Mouse (Mus musculus): ENCODE results near the gene Rundc3b. TPM values are rescaled to one million over a fixed set of nuclear protein-coding genes. Genes with fewer than 3 reads are reported as not detected.

Gene Rundc3b
- total RNA-seq (2021), result 10 to 100 TPM; 38.6 to 38.8 TPM
- long read RNA-seq, experiment 1, transcript Rundc3b-201 (10 exons, 3,677 nt), result major isoform, 19 of 33 reads
- long read RNA-seq, experiment 1, partial matches to known transcripts, result 3 of 33 reads
- long read RNA-seq, experiment 1, other reads (novel, unspliced or antisense), result 7 of 33 reads
- long read RNA-seq, experiment 2, transcript Rundc3b-201 (10 exons, 3,677 nt), result major isoform, 23 of 34 reads
- long read RNA-seq, experiment 2, partial matches to known transcripts, result 5 of 34 reads
- long read RNA-seq, experiment 2, other reads (novel, unspliced or antisense), result 4 of 34 reads

DNA sequence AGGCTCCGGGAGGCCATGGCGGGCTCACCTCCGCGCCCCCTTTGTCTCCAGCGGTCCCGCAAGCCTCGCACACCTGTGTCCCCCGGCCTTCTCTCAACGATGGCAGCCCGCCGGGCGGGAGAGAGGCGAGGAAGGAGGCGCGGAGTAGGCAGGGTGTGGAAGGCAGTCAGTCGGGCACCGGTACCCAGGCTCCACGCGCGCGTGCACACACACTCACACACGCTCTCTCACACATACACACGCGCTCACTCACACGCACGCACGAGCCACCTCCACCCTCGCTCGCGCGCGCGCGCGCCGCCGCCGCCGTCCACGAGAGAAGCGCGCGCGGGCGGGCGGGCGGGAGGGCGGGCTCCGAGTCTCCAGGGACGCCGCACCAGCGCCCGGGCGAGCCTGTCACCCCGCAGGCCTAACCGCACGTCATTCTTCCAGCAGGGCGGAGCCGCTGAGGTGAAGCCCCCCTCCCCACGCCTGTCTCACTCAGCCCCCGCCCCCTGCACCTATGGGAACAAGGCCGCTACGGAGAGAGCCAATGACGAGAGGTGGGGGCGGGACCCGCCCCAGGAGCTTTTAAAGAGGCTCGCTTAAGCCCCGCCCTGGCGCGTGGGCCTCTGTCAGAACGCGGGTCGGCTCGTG lies at the start of gene Rundc3b:
TSS of gene Rundc3b (minus strand) at position 357 of the 636 bp plus-strand sequence.
- intact Hi-C loops (cut with DNase I), result no loop called here
- peak; percentile 93 to 97 for DNase-seq (ENCODE audit: low spot score in 2 of 2)

DNA sequence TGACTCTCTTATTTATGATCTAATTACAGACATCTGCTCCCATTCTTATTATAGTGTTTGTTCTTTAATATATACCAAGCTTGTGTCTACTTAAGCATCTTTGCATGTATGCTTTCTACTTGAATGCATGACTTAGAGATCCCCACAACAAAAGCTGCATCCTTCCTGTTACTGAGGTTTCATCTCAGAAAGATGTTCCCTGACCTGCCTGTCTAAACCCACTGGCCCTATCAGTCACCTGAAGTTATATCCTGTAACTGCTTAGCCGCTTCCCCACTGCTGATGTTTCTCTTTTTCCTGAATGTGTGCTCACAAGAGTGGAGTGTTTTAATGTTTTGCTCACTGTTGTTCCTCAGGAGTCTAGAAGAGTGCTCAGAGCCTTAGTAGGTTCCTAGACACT lies 46.9 kb upstream of the Rundc3b start:
- DNase-seq (ENCODE audit: low spot score in 2 of 2), result no peak
- intact Hi-C loops (cut with DNase I), result no loop called here

DNA sequence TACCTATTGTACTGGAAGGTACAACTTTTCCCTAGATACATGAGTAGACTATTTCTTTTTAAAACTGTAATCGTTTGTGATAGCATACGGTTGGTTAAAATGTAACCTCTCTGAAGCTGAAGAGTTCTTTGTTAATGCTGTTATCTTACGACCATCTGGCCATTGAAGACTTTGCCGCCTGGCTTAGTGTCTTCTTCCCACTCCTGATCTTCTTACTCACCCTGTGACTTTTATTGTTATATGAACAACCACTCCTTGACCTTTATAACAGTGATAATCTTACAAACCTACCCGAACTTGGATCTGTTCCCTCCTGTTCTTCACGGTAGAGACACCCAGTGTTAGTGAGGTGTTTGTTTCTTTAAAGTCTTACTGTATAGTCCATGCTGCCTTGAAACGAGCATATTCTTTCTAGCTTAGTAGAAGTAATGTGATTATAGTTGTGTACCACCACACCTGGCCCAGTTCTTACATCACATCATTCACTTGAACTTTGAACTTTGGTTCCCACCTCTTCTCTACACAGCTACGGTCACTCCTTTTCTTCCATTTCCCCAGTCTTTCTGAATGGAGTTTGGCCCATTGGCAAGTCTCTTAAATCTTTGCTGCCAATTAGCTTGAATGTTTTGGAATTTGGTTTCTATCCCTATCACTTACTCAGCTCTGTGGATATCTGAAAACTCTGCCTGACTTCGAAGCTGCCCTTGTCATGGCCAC lies 45.2 kb upstream of the Rundc3b start:
- intact Hi-C loops (cut with DNase I), result no loop called here
- DNase-seq (ENCODE audit: low spot score in 2 of 2), result no peak

DNA sequence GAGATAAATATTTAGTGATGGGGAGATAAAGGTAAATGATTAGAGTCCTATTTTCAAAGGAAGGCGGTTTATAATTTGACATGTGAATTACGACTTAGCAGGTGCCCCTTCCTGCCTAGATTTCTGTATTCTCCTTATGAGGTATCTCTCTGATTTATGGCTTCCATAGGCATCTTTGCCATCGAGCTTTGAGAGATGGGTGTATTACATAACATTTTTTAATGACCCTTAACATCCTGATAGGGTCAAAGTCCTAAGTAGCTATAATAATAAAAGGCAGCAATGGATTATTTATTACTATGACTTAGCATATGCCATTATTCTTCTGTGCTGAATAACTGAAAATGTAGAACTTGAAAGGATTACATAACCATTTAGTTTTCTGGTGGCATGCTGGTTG lies 41.9 kb upstream of the Rundc3b start:
- no peak for DNase-seq (ENCODE audit: low spot score in 2 of 2)
- intact Hi-C loops (cut with DNase I), result no loop called here

DNA sequence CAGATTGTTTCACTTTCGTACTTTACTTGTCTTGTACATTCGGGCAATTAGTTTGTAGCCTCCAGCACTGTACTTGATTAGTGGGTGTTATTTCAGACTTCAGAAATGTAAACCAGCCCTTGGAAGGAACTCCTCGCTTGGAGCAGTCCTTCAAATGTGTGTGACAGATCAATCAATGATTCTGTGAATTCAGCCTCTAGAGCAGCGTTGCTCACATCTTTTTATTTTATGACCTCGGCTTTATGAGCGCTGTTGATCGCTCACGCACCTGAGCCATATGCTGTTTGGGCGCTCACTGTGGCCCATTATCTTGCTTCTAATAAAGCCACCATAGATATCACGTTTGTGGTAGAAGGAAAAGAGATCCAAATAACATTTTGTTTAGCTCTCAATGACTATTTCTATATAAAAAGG lies 38.0 kb upstream of the Rundc3b start:
- intact Hi-C loops (cut with DNase I), result no loop called here
- DNase-seq (ENCODE audit: low spot score in 2 of 2), result no peak

DNA sequence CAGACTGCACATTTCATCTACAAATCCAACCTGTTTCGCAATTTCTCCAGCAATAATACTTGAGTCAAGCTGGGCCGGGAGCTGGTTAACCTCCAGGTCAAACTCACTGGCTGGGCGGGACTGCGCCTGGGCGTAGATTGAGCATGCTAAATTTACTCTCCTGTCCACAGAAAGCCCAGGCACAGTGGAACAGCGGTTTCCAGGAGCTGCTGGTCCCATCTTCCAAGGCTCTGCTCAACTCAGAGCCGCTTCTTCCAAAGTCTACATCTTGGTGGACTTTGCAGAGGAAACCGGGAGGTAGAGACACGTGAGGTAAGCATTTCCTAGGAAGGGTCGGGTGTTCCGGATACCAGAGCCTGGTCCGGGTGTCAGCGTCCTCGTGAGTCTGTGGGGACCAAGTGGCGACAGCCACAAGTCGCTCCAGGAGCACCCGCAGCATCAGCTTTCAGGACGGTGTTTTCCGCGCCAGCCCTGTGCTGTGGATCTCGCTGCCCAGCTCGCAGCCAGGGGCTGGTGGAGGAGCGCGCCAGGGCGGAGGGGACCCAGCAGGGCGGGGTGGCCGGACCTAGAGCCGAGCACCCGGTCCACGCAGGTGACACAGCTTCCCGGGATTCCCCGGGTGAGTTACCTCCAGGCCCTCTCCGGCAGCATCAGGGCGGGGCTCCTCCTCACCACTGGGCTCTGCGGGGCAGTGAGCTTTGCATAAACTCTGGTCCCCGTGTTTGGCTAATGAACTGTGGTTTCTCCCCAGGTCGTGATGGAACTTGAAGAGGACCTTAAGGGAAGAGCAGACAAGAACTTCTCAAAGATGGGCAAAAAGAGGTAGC lies 37.4 kb upstream of the Rundc3b start, which contains the start of gene Abcb1a:
TSS of gene Abcb1a (plus strand) at position 167 of the 827 bp plus-strand sequence.
- intact Hi-C loops (cut with DNase I), result no loop called here
- peak in 1 of 2 experiments; percentile 10 for DNase-seq (ENCODE audit: low spot score in 2 of 2)

DNA sequence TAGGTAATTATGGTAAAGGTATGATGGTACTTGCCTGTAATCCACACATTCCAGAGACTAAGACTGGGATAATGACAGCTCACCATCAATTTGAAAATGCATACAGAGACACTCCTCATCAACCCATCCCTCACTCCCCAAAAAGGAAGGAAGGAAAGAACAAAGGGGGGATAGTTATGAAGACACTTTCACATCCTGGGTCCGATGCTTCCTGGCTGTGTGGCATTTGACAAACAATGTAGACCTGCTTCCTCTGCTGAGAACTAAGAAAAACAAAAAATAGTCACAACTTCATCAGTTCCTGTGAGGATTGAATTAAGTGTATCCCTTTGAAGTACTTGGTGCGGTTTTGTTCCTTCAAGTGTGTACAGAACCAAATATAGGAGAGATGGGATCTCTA lies 29.3 kb upstream of the Rundc3b start:
- DNase-seq (ENCODE audit: low spot score in 2 of 2), result no peak
- intact Hi-C loops (cut with DNase I), result no loop called here

DNA sequence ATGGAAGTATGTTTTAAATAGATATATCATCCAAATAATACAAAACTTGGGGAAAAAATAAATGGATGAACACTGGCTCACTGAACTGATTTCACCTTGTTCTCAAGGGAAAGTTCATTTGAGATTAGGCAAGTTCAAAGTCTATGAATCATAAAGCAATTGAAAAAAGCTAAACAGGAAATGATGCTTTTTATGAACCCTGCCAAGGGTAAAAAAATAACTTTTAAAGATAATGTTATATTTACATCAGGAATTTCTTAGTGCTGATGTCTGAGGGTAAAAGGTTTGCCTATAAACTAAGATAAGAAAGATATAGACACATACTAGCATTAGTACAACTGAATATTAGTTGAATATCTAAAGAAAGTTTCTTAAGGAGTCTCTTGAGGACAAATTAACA lies 26.0 kb upstream of the Rundc3b start:
- intact Hi-C loops (cut with DNase I), result no loop called here
- DNase-seq (ENCODE audit: low spot score in 2 of 2), result no peak

DNA sequence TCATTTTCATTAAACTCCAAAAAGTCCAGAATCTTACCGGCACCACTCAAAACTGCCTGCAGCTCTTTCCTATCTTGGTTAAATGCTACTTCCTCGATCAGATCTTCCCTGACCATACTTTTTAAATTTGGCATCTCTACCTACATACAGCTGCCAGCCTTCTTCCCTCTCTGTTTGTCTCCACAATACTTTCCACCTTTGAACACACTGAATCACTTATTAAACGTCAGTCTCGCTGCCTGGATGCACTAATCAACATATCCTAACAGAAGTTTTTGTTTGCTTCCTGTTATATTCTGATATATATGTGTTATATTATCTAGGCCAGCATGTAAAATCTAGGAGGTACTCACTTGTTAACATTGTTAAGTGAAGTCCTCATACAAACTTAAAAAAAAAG lies 25.5 kb upstream of the Rundc3b start:
- intact Hi-C loops (cut with DNase I), result no loop called here

DNA sequence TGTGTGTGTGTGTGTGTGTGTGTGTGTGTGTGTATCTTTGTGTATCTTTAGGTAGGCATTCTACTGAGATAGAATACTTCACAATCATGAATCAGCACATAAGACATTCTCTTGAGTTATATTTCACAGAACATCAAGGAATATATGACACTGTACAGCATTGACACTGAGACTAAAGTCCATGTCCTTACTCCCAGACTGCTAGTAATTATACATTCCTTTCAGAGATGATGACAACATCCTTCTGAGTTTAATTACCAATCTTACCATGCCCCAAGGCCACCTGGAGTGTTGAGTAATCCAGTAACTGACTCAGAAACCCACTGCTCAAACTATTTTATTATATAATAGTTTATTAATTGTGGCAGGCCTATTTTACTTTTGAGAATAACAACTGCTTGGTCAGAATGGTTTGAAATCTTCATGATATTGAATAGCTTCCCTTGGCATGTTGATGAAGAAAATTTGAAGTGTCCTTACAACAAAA lies 11.8 kb upstream of the Rundc3b start:
- intact Hi-C loops (cut with DNase I), result no loop called here
- no peak for DNase-seq (ENCODE audit: low spot score in 2 of 2)

More for the DNA sequence above, 25.5 kb upstream of the Rundc3b start:
- no peak for DNase-seq (ENCODE audit: low spot score in 2 of 2)

DNA sequence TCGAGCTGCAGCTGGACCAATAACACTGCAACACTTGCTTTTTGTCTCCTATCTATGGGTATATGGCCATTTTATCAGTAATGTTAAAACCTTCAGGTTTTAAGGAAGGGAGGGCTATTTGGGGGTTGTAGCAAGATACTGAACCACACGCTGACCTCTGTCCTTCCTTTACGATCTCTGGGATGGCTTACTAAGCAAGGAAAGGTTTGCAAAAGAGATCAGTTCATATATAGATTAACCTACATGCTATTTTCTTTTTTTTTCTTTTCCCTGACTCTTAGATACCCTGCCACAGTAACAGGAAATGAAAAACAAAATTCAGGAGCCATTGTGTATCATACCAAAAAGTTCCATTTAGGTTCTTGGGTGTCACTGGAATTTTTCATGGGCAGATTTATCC lies 10.1 kb upstream of the Rundc3b start:
- DNase-seq (ENCODE audit: low spot score in 2 of 2), result no peak
- intact Hi-C loops (cut with DNase I), result no loop called here

DNA sequence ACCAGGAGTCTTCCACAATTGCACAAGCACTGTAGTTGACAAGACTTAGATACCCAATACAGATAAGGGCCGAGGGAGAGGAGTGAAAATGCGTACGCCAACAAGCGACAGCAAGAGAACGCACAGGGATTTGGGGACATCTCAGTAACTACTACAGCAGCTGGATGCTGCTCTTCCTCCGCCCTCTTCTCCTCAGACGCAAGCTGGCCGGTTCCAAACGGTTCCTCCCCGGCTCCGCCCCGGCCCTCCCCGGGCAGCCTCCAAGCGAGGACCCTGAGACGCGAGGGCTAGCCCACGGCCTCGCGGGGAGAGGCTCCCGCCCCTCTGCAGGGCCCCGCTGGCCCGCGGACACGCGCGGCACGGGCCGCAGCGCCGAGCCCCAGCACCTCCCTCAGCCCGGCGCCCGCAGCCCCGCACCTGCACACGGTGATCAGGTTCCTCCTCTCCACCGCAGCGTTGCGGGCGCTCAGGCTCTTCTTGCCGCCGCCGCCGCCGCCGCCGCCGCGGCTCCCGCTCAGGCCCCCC lies 619 bp downstream of the Rundc3b start:
- intact Hi-C loops (cut with DNase I), result no loop called here
- DNase-seq (ENCODE audit: low spot score in 2 of 2), result peak; percentile 42 to 70

DNA sequence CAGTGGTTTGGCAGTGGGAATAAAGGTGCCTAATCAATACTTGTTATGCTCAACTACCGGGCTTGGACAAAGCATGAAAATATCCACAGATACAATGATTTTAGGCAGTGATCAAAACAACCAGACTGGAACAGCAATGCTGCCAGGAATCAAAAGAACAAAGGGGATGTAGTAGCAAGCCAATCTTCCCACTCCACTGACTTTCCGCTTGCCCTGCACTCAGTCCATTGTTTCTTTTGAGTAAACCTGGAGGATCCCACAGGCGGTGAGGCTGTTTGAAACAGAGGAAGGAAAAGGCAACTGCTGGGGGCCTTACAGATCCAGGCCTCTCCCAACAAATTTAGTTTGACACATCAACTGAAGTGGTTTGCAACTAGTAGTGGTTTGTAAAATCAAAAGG lies 51.6 kb downstream of the Rundc3b start:
- intact Hi-C loops (cut with DNase I), result no loop called here
- DNase-seq (ENCODE audit: low spot score in 2 of 2), result no peak

DNA sequence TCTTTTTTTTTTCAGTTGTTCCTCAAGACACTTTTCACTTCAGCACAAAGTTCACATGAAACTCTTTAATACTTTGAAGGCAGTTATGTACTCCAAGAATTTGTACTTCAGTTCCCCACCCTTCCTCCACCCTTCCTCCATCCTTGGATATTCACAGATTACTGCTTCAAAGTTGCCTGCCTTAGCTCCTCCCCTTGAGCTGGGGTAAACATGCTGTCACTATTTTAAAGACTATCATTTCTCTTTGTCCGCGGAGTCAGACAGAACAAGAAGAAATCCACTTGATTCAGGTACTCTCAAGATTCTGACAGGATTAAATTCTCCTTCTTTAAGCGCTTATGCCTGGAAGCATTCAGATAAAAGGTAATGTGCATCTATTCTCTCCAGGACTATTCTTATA lies 55.9 kb downstream of the Rundc3b start:
- intact Hi-C loops (cut with DNase I), result no loop called here
- no peak for DNase-seq (ENCODE audit: low spot score in 2 of 2)

DNA sequence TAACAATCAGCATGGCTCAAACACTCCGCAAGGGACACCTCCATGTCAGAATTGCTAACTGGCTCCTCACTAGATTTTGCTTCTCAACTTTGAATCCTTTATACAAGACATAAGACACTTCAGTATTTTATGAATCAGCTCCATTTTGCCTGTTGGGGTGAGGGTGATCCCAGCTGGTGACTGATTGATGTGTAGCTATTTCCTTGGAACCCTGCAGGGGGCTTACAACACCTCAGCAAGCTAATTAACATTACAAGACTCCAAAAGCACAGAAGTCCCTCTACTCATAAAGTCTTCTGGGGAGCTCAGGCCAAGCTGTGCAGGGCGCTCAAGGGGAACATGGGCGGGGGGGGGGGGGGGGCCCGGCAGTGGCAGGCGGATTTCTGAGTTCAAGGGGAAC lies 78.2 kb downstream of the Rundc3b start:
- intact Hi-C loops (cut with DNase I), result no loop called here
- DNase-seq (ENCODE audit: low spot score in 2 of 2), result no peak

DNA sequence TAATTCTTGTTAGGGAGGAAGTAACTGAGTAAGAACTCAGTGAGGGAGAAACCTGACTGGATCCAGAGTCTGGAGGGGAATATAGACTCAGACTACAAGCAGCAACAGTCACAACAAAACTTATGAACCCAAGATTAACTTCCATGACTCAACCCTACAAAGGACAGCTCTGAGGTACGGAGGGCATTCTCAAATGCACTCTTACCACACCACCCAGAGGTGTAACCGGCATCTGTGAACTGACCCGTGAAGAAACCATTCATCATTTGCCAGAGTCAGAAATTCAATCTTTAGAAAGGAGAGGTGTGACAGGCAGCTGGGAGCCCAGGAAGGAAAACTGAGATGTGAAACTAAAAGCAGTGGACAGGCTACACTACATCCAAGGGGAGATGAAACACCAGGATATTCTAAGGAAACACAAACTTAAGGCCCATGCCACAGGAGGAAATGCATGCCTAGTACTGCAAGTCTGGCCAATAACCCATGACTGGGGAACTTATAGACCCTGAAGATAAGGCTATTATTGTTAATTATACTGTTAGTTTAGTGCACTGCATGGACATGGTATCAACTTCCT lies 80.0 kb downstream of the Rundc3b start:
- intact Hi-C loops (cut with DNase I), result no loop called here
- DNase-seq (ENCODE audit: low spot score in 2 of 2), result no peak

DNA sequence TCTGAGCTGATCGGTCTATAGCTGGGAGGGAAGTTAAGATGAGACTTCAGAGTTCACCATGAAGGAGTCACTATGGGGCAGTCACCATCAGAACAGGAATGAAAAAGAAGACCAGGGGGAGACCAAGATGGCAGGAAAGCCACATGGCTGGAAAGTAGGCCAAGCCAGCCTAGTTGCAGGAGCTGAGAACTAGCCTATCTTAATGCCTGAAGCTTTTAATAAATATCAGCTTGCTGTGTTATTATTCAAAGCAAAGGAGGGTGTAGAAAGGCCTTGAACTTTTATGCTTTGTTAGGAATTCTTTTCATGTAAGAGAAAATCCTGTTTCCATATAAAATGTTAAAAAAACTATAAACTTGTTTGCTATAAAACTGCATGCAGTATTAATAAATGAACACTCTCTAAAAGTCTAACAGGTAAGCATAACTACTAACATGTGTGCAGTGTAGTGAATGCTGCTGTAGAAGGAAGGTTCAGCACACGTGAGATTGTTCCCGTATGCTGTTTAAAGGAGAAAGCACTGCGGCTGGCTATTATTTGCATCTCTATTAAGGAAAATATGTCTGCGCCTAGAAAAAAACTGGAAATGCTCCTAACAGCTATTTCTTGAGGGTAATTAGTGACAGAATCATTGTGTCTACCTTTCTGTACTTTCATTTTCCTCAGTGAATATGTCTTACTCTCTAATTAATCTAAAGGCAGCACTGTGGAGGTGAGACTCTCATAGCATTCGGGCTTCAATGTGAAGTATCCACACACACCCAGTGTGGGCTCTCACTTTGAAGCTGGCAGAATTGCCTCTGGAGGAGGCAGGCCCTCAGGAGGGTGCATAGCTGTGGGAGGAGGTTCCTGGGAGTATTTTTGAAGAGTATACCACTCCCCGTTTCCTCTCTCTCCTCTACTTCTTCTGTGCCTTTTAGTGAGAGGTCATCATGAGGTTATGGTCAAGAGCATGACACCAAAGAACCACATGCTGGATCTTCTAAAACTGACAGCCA lies 81.3 kb downstream of the Rundc3b start:
- intact Hi-C loops (cut with DNase I), result no loop called here
- no peak for DNase-seq (ENCODE audit: low spot score in 2 of 2)

DNA sequence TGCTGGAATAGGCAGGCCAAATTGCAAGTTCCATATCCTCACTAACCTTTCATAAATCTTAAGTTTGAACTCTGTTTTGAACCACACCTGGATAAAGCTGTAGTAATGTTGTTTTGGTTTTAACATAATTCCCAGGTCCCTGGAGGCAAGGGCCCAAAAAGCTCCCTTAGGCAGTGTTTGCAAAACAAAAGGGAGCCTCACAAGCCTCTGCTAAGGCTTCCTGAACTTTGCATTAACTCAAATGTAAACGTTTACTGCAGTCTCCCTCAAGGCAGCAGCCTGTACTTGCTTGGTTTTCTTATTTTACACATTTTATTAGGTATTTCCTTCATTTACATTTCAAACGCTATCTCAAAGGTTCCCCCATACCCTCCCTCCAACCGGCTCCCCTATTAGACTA lies 103.7 kb downstream of the Rundc3b start:
- DNase-seq (ENCODE audit: low spot score in 2 of 2), result no peak
- intact Hi-C loops (cut with DNase I), result no loop called here
